Mouse (Mus musculus) lung, postnatal 10 days (tissue): ENCODE results near the gene Erp27.

Experiments used
- DNase-seq: peaks from one replicate; pipeline ENCODE4 v3.0.0; 2021

Gene Erp27

DNA sequence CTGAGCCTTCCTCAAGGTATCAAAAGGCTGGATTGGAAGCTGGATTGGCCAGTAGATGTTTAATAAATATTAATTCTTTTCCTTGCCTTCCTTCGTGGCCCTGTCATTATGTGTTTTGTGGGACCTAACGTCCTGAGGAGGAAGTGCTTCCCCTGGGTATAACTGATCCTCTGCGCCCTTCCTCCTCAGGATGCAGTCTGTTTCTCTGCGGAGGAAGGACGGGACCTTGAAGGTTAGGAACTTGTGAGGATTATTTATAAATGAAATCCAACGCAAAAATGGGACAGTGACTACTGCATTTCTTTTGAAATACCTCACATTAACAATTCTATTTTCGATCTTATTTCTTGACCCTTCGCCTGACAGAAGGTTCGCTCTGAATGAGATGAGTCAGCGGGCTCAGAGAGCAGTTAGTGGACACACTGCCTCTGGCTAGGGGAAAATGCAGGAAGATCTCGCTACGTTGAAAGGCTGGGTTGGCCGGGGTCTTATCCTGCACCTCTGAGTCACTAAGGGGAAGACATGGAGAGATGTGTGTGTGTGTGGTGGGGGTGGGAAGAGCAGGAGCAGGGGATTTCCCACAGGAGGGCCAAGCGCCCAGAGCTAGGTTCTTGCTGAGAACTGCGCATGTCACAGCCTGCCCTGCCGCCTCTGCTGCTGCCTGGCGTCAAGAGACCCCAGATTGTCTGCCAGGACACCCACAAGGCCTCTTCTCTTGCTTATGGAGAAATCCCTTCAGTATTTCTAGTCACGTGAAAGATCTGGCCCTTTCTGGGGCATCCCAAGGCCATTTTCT is 16.5 kb upstream of the Erp27 start:
- no peak for DNase-seq

DNA sequence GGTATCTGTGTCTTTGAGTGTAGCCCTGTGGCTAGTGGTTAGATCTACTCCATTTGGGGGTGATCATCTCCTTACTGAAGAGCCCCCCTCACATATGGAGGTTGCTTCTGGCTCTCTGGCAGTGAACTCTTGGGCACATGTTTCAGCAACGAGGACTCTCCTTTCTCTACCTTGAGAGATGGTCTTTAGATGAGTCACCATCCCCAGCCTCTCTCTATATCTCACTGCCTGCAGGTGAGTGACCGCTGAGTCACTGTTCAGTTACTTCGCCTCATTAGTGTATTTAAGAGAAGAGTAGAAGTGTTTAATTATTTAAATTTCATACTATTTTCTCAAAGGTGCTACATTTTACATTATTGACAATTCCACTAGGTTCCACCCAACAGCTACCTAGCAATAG is 15.1 kb upstream of the Erp27 start:
- no peak for DNase-seq

DNA sequence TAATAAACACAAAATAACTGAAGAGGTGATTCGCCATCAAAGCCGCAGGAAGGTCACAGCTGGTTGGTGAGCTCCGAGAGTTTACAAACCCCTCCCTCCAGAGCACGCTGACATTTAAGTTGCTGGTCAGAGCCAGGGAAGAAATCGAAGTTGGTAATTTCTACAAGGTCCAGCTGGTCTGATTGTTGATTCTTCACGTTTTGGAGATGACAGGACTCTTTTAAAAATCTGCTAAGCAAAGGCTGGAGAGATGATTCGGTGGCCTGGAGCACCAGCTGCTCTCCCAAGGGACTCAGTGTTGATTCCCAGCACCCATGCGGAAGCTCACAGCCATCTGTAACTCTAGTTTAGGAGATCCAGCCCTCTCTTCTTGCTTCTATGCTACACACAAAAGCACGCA is 14.4 kb upstream of the Erp27 start:
- DNase-seq, result no peak

DNA sequence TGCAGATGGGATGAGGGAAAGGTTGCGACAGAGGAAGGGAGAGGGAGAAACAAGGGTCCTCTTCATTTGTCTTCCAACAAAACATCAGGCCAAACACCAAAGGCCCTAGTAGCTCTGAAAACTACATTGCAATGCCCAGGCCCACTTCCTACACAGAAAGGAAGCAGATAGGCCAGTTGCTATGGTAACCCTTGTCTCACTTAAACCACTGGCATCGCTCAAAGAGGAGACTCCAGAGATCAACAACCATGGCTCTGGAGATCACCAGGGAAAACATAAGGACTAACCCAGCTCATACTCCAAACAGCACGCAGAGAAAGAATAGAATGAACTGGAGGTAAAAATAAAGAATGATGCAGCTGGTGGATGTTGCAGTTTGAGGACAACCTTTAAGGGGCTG is 13.3 kb upstream of the Erp27 start:
- no peak for DNase-seq

DNA sequence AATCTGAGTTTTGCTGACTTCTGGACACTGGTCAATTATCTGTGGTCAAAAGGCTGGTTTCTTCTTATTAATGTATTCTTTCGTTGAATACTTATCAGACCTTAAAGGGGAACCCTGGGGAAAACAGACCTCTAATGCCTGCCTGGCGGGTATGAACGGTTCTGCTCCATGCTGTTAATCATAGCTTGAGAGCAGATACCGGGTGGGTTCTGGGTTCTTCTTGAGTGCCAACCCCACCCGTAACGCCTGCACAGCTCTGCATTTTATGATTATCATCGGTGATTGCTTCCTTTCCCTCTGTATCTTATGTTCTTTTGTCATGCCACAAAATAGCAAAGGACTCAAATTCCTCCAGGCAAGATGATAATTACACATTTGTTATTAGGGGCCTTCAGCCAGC is 12.1 kb upstream of the Erp27 start:
- DNase-seq, result no peak

DNA sequence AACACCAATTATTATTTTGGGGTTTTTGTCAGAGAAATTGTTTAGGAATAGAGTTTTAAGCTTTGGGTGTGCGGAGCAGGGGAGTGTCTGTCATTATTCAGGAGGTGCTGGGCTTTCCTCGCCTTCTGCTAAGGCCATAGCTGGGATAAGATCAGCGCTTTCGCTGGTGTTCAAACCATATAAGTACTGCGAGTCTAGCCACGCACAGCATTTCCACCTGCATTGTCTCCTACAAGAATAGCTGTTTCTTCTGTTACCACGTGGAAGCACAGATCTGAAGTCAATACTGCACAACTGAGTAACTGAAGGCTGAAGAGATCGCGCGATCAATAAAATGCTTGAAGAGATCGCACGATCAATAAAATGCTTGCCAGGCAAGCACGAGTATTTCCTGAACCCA is 9.3 kb upstream of the Erp27 start:
- no peak for DNase-seq

DNA sequence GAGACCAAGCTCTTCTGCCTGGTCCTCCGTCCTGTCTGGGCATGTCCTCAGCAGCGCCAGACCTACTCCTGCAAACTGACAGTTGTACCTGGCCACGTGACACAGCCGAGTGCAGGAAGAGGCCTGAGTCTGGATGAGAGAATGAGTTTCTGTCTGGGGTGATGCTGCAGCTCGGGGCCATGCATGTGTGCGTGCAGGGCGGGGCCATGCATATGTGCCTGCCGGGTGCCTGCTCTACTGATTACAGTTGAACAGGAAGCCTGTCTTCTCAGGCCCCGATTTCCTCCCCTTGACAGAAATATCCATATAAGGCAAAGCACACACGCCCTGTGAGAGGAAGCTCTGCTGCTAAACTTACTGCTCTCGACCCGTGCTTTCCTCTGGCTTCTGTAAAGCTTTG is 8.7 kb upstream of the Erp27 start:
- peak; percentile 65 for DNase-seq

DNA sequence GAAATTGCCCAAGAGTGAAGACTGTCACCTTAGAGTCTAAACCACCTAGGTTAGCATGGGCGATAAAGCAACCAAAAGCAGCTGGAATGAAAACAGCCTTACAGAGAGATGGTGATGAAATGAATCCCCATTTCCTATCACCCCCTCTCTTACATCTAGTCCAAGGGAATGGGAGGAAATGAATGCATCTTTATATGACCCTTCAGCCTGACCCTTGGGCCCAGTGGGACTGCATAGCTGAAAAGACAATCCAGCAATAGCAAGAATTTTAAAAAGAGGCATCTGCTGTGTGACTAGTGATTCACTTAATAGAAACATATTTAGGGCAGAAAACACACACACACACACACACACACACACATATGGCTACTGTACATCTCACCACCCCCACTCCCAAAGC is 5.6 kb upstream of the Erp27 start:
- DNase-seq, result no peak

DNA sequence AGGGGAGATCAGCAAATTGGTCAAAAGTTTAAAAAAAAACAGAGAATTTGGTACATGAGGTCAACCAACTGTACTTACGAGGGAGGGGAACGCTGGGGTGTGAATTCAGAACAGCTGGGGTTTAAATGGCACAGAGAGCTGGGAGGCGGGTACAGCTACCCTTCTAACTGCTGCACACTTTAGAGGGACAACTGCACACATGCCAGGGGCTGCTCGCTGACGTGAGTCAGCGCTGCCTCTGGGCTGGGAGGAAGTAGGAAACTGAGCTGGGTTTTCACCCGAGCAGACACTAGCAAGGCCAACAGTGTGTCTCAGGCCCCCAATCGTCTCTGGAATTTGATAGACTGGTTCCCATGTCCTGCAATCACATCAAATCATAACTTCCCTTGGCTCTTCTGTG is 3.1 kb upstream of the Erp27 start:
- no peak for DNase-seq

DNA sequence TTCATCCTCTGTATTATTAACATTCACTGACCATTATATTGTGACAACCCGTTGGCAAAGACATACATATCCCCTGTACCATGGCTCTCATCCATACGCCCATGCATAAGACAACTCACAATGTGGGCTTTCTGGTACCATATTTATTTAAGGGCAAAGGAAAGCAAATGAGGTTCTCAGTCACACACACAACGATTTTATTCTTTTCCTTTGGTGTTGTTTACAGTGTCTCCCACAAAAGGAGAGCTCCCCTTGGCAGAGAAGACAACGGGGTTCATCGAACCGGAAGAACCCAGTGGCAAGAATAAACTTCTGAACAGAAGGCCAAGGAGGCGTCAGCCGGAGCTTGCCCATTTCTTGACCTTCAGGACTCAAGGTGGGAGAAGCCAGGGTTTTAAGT is 1.6 kb upstream of the Erp27 start, which contains the start of gene Pde6h:
Pde6h (plus strand) TSS at position 301 of the 400 bp plus-strand sequence.
- DNase-seq, result no peak

DNA sequence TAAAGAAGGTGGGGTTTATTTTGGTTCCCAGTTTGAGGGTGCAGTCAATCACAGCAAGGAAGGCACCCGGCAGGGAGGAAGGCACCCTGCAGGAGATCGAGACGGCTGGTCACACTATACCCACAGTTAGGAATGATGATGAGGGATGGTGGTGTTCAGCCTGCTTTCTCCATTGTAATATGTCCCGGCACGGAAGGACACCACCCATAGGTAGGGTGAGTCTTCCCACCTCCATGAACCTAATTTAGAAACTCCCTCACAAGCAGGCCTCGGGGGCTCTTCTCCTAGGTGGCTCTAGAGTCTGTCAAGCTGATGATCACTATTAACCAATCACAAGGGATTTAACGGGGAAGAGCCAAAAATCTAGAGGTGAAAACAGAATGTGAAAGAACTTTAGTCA is 891 bp upstream of the Erp27 start:
- DNase-seq, result no peak

DNA sequence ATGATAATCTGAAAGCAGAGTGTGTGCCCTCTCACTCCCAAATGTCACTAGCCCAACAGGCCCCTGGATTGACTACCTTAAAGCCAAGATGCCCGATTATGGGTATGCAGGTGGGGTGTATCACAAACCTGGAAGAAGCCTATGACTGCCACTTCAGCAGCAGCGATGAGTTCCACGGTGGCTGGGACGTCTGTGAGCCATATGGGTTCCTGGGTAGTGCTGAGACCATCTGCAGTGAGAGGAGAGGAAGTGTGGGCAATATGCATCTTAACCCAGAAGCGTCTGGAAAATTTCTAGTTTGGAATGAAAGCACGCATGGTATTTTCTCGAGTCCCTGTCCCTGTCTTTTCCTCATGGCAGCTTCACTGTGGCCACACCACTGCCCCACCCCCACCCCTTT is 379 bp downstream of the Erp27 start:
- DNase-seq, result no peak

DNA sequence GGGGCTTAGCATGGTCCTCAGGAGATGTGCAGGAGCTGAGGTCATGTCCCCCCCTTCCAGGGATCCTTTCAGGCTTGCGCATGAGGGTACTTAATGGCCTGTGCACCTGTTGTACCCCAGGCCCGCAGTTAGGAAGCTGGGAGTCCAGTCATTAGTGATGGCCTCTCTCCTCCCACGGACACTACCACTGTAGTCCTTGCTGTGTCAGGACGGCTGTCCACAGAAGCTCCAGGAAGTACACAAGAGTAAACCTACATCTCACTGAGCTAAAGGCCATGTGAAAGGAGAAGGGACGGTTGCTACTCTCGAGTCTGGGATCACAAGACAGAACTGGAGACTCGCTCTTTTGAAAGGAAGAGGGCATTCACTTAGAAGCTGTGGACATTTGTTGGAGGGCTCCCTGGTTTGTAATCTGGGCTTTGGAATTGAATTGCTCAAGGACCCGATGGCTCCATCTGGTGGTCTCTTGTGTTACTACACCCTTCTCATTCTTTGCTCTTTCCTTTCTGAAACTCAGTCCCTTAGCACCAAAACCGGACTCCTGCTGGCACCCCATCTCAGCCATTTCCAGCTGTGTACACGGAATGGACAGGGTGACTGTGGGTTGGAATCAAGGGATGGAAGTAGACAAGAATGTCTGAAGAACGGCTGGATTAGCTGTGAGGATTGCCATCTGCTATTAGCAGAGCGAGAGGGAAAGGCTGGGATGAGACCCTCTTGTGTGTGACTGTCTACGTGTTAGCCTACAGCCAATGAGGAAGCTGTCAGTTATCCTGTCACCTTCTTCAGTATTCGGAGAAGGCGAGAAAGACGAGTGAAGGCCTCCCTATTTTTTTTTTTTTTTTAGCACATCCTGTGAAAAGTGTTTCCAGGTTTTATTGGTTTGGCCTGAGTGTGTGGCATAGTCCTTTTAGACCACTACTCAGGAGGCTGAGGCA is 1.4 kb downstream of the Erp27 start:
- peak; percentile 90 for DNase-seq

DNA sequence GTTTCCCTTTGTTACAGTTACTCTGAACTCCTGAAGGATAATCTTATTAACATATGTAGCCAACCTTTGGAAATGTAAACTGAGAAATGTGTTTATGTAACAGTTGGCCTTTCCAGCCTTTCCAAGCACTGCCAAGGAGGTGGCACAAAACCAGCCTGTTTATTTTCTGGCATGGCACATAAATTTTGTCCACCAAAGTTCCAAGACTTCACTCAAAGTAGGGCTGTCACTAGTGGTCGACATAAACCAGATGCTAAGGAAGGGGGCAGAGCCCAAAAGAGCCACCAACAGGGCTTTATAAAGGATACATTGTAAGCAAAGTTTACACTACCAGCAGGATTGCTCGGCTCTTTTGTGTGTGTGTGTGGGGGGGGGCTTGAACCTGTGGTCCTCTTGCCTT is 4.1 kb downstream of the Erp27 start:
- DNase-seq, result no peak

DNA sequence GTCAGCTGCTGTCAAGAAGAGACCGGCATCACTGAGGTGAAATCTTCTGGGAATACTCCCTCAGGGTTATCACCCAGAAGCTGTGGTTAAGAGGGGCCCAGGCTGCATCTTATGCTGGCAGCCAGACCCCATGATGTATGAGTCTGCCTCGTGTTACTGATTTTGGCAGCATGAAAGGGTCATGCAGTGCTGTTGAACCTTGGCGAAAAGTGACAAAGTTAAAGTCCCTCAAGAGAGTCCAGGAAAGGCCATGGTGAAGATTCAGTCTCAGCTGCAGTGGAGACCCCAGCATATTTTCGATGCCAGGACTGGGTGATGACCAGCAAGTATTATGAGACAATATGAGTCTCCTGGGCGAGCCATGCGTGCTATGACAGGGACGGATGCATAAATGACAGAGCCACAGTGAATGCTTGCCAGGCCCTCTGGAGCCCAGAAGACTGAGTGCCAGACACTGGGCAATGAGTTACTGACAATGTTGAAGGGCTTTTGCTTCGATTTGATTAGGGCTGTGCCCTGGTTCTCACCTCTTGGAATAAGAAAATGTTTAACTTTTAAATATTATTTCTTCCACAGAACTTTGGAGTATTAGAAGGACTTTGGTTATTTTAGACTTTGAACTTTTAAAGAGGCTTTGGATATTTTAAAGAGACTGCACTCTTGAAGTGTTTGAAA is 6.1 kb downstream of the Erp27 start:
- no peak for DNase-seq

DNA sequence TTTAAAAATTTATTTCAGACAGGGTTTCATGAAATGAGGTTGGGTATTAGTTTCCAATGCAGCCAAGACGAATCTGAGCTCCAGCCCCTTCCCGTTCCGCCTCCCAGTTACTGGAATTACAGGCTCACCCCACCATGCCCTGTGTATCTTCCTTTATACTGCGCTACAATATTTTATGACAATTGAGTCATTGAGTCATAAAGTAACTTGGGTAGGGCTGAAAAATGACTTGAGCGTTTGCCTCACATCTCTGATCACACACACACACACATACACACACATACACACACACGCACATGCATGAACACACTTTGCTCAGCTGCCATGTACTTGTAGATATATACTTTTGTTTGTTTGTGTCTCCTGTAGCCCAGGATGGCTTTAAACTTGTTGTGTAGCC is 7.7 kb downstream of the Erp27 start:
- no peak for DNase-seq

DNA sequence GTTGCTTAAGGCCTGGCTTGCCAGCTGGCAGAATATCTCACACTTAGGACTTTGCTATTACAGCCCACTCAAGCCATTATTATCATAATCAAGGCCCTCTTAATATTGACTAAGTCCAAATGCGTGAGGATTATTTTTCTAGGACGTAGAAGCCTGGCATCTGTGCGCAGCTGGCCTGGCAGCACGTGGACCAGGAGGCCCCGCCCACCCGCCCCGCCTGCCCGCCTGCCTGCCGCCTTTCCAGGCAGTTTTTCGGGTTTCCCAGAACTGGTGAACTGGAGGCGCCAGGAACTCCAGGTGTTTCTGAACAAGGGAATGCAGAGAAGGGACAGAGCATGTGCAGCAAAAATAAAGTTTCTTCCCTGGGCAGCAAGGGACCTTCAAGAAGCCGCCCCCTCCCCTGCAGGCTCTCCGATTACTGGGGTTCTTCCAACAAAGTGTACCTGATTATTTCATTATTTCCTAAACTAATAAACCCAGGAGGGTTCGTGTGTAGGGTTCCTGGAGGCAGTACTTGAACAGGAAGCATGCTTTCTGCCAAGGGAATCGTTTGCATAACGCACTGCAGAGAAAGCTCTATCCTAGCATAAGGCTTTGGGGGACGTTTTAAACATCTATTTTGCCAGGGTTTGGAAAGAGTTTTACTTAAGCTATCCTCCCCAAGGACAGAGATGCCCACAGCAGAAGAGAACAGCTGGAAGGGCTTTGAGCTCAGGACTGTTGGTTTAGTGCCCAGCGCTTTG is 8.4 kb downstream of the Erp27 start:
- peak; percentile 63 for DNase-seq

DNA sequence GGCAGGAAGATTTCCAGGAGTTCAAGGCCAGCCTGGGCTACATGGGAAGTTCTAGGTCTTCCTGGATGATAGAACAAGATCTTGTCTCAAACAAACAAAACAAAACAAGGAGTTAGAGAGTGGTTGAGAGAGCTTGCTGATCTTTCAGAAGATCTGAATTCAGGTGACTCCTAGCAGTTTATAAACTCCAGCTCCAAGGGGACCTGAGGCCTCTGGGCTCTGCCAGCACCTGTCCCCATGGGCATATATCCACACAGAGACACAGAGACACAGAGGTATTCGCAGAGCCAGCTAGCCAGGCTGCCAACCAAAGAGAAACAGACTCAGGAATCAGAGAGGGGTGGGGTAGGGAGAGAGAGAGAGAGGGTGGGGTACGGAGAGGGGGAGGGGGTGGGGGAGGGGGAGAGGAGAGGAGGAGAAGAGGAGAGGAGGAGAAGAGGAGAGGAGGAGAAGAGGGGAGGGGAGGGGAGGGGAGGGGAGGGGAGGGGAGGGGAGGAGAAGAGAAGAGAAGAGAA is 9.2 kb downstream of the Erp27 start:
- DNase-seq, result no peak

DNA sequence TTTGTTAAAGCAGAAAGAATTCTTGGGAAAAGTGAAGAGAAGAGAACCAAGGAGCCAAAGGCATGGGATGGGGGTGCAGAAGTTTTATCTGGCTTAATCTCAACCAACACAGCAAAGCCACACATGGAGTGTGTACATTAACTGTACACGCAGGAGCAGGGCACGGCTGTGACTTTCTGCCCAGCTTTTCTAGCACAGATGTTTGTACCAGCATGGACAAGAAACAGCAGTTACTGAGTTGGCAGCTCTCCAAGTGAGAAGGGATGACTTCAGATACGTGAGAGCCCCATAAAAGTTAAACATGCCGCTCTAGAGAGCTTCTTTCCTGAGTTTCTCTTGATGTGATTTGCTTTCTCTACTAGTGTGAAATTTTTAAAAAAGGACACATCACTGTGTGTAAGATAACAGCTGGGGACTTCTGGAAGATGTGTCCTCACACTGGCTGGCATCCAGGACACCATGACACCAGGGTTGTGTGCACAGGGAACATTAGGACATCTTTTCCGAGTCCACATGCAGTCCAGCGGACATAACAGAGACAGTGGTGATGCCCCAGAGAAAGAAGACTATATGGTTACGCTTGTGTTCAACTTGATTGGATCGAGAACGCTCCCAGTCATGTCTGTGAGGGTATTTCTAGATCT is 11.6 kb downstream of the Erp27 start:
- DNase-seq, result peak; percentile 80

DNA sequence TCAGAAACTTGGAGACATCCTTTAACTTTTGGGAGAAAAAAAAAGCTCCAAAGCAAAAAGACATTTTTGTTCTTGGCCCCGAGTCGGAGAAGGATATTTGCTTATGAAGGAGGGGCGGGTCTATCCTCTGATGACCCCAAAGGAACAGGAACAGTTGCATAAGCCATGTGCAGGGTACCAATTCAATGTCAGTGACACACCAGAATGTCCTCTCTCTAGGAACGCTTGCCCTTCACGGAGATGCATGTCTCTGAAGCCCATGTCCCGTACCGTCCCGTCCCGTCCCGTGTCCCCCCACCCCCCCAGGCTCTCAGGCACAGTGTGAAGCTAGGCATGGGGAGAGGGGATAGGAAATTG is 15.1 kb downstream of the Erp27 start:
- DNase-seq, result peak; percentile 78

DNA sequence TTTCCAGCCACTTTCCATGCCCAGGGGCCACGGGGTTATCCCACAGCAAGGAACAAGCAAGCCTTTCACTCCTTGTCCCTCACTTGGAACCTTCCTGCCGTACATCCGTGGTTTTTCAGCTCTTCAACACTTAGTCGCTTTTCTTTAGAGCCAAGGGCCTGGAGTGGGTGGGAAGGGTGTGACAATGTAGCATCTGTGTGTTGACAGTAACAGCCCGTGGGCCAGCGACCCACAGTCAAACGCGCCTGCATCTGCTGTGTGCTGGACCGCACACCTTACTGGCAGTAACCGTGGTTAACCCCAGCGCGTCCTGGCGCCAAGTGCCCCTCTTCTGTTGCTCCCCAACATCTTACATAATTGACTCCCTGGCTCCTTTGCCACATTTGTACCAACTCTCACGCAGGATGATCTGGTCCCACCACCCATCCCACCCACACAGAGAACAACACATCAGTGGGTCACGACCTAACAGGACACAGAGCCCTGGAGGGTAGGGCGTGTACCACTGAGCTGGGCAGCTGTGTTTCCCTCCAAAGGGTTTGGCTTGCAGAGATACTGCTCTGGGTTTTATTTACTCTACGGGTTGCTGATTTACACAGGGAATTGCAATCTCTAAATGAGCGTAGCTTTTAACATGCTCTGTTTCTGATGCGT is 15.6 kb downstream of the Erp27 start:
- DNase-seq, result peak; percentile 35
